Mouse (Mus musculus) skeletal muscle tissue, postnatal 0 days (tissue): ENCODE results near the gene Gm14180. TPM values are rescaled to one million over a fixed set of nuclear protein-coding genes. Genes with fewer than 3 reads are reported as not detected.

Source experiments
- polyA plus RNA-seq: library from polyadenylated mRNA; unstranded; fragments of >200 nt; fragmentation: Nextera tagmentation; extraction: Ambion mirVana; gene quantifications from 2 replicates; pipeline ENCODE4 v1.2.1, GENCODE M21; 2015

The Gm14180 gene
- polyA plus RNA-seq = not detected in 2 replicates

GRCm38 (mm10) chr11:99734190-99734589, at the start of gene Gm14180:
Gene Gm14180, minus strand, starts transcription at chr11:99734290.

GRCm38 (mm10) chr11:99780604-99781003, 46.5 kb upstream of the Gm14180 start, which contains the start of gene Krtap4-8:
Gene Krtap4-8, minus strand, starts transcription at chr11:99780704.

GRCm38 (mm10) chr11:99772813-99773212, 38.7 kb upstream of the Gm14180 start, which contains the start of gene Gm11595:
Gene Gm11595, minus strand, starts transcription at chr11:99772913.

GRCm38 (mm10) chr11:99690463-99690862, 43.6 kb downstream of the Gm14180 start, which contains the start of gene Gm14190:
Gene Gm14190, minus strand, starts transcription at chr11:99690740.

Other genes with a start within 250 kb of the Gm14180 start
- gene Krt23, start 241.2 kb downstream of the Gm14180 start, polyA plus RNA-seq = 3.5 TPM in 1 of 2 replicates, not detected in the other
- not detected in 2 replicates for gene Krt39, start 213.0 kb downstream of the Gm14180 start, polyA plus RNA-seq
- gene Krt40, start 191.1 kb downstream of the Gm14180 start, polyA plus RNA-seq = not detected in 2 replicates
- gene Krtap3-3, start 183.4 kb downstream of the Gm14180 start, polyA plus RNA-seq = not detected in 2 replicates
- gene Krtap3-2, start 177.4 kb downstream of the Gm14180 start, polyA plus RNA-seq = not detected in 2 replicates
- gene Gm11939, start 174.8 kb downstream of the Gm14180 start, polyA plus RNA-seq = not detected in 2 replicates
- gene Krtap3-1, start 167.7 kb downstream of the Gm14180 start, polyA plus RNA-seq = not detected in 2 replicates
- not detected in 2 replicates for gene Krtap1-5, start 153.3 kb downstream of the Gm14180 start, polyA plus RNA-seq
- gene Krtap1-4, start 150.6 kb downstream of the Gm14180 start, polyA plus RNA-seq = not detected in 2 replicates
- gene Krtap1-3, start 143.0 kb downstream of the Gm14180 start, polyA plus RNA-seq = not detected in 2 replicates
- gene Krtap9-3, start 136.2 kb downstream of the Gm14180 start, polyA plus RNA-seq = not detected in 2 replicates
- not detected in 2 replicates for gene Gm11938, start 131.0 kb downstream of the Gm14180 start, polyA plus RNA-seq
- gene Gm11937, start 124.1 kb downstream of the Gm14180 start, polyA plus RNA-seq = not detected in 2 replicates
- not detected in 2 replicates for gene Krtap2-4, start 119.4 kb downstream of the Gm14180 start, polyA plus RNA-seq
- gene Gm11562, start 113.9 kb downstream of the Gm14180 start, polyA plus RNA-seq = not detected in 2 replicates
- gene Krtap4-1, start 106.1 kb downstream of the Gm14180 start, polyA plus RNA-seq = not detected in 2 replicates
- gene Krtap4-2, start 99.2 kb downstream of the Gm14180 start, polyA plus RNA-seq = not detected in 2 replicates
- gene Krtap4-7, start 90.2 kb downstream of the Gm14180 start, polyA plus RNA-seq = not detected in 2 replicates
- gene Gm11555, start 84.1 kb downstream of the Gm14180 start, polyA plus RNA-seq = not detected in 2 replicates
- gene Gm11563, start 75.3 kb downstream of the Gm14180 start, polyA plus RNA-seq = not detected in 2 replicates
- gene Krtap4-6, start 68.3 kb downstream of the Gm14180 start, polyA plus RNA-seq = not detected in 2 replicates
- gene Gm14190, start 43.5 kb downstream of the Gm14180 start, polyA plus RNA-seq = not detected in 2 replicates
- gene Gm11595, start 38.6 kb upstream of the Gm14180 start, polyA plus RNA-seq = not detected in 2 replicates
- not detected in 2 replicates for gene Krtap4-8, start 46.4 kb upstream of the Gm14180 start, polyA plus RNA-seq
- not detected in 2 replicates for gene Krtap4-9, start 50.9 kb upstream of the Gm14180 start, polyA plus RNA-seq
- not detected in 2 replicates for gene Gm11596, start 59.2 kb upstream of the Gm14180 start, polyA plus RNA-seq
- not detected in 2 replicates for gene Gm11569, start 64.6 kb upstream of the Gm14180 start, polyA plus RNA-seq
- gene Gm11554, start 70.2 kb upstream of the Gm14180 start, polyA plus RNA-seq = not detected in 2 replicates
- gene Krtap4-13, start 75.6 kb upstream of the Gm14180 start, polyA plus RNA-seq = not detected in 2 replicates
- not detected in 2 replicates for gene Gm11564, start 81.4 kb upstream of the Gm14180 start, polyA plus RNA-seq
- not detected in 2 replicates for gene 2300003K06Rik, start 103.8 kb upstream of the Gm14180 start, polyA plus RNA-seq
- not detected in 2 replicates for gene Krtap4-16, start 117.3 kb upstream of the Gm14180 start, polyA plus RNA-seq
- gene Gm11568, start 123.6 kb upstream of the Gm14180 start, polyA plus RNA-seq = not detected in 2 replicates
- gene Gm11559, start 130.2 kb upstream of the Gm14180 start, polyA plus RNA-seq = not detected in 2 replicates
- not detected in 2 replicates for gene Krtap9-1, start 139.1 kb upstream of the Gm14180 start, polyA plus RNA-seq
- gene Gm11567, start 144.9 kb upstream of the Gm14180 start, polyA plus RNA-seq = not detected in 2 replicates
- gene Krtap31-1, start 173.6 kb upstream of the Gm14180 start, polyA plus RNA-seq = not detected in 2 replicates
- not detected in 2 replicates for gene Gm11565, start 180.5 kb upstream of the Gm14180 start, polyA plus RNA-seq
- not detected in 2 replicates for gene Krtap31-2, start 202.0 kb upstream of the Gm14180 start, polyA plus RNA-seq
- not detected in 2 replicates for gene Krtap9-5, start 214.2 kb upstream of the Gm14180 start, polyA plus RNA-seq
- not detected in 2 replicates for gene Krtap29-1, start 244.8 kb upstream of the Gm14180 start, polyA plus RNA-seq